Mouse (Mus musculus) thymus, postnatal 25 days (tissue): Measurements from ENCODE around the gene Ndufv2.
"Not testable (repeated sequence)": the region's sequence is repeated elsewhere in the genome, so short reads cannot be mapped to it uniquely, and the experiment has no call there.

Experiments used
- DNase-seq: peaks from one replicate; pipeline ENCODE4 v3.0.0; 2022

Gene Ndufv2

GRCm38 (mm10) chr17:66084486-66084885 lies 16.9 kb downstream of the Ndufv2 start:
- DNase-seq, result no peak

DNA sequence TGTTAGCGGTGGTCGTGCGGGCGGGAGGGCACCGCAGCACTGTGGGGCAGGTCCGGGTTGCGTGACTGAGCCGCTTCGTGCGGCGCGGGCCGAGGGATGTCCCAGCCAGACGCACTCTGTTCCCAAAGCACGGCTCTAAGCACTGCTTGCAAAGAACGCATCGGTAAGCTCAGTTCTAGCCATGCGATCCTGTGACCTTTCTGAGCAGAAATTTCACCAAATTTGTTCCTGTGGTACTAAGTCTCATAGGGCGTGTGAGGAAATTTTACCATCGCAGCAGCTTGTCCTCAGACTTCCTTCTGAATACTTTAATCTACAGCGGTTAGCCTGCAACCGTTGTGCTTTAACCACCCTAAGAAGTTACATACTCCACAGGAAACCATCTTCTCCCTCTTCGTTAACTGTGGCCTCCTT lies 23.9 kb downstream of the Ndufv2 start:
- DNase-seq, result no peak

- DNase-seq, result peak; percentile 95
These were observed 24.4 kb downstream of the Ndufv2 start, which contains the start of gene Ankrd12 for GRCm38 (mm10) chr17:66076934-66077333. Gene Ankrd12, minus strand, starts transcription at chr17:66077089.

- DNase-seq, result no peak
These were observed 25.0 kb downstream of the Ndufv2 start for GRCm38 (mm10) chr17:66076174-66076927.

DNA sequence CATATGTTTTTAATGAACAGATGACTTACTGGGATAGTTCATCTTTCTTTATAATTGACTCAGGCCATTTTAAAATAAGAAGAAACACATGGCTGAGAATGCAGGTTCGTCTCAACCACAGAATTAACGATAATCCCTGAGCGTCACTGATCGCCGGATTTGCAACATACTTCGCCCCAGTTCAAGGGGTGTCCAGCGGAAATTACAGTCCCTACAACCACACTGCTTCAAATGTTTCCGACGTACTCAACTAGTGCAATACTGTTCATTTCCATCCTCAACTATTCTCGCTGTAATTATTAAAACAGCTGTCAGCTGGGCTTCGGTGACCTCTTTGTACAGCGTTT lies 25.6 kb downstream of the Ndufv2 start:
- no peak for DNase-seq

DNA sequence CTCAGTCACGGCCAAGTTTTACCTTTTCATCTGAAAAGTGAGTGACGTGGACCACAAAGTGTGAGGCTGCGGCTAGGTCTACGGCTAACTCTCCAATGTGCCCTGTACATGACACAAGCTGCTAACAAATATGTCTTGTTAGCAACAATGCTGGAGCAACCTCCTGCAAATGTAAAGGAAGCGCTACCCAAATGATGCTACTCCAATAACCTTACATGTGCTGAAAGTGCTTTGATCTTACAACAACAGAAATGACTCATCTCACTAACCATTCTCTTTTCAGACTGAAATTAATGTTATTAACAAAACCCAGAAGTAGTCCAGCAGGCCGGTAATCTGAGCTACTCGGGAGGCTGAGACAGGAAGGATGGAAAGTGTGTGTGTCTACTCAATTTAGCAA lies 27.4 kb downstream of the Ndufv2 start:
- no peak for DNase-seq

DNA sequence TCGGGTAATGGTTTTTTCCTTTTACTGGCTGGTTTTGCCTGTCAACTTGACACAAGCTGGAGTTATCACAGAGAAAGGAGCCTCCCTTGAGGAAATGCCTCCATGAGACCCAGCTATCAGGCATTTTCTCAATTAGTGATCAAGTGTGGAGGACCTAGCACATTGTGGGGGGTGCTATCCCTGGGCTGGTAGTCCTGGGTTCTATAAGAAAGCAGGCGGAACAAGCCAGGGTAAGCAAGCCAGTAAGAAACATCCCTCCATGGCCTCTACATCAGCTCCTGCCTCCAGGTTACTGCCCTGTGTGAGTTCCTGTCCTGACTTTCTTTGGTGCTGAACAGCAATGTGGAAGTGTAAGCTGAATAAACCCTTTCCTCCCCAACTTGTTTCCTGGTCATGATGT lies 32.3 kb downstream of the Ndufv2 start:
- DNase-seq, result not testable (repeated sequence)

DNA sequence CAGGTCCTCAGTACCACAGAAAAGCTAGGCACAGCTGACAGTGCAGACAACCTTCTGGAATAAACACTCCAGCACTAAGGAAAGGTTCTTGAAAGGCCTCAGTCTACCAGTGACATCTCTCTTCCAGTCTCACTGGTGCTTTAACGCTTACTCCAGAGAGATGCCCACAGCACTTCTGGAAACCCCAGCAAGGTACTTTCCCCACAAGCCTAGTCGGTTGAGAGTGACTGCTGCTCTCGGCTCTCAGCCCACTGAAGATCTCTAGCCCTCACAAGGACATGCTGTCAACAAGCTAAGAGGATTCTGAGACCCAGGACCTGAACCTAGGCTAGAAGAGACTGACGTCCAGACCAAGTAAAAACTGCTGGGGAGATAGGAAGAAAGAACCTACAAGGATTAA lies 36.2 kb downstream of the Ndufv2 start:
- no peak for DNase-seq

- peak; percentile 11 for DNase-seq
These were observed 40.0 kb downstream of the Ndufv2 start for GRCm38 (mm10) chr17:66061241-66061938.

- DNase-seq, result no peak
These were observed 43.2 kb downstream of the Ndufv2 start for GRCm38 (mm10) chr17:66058160-66058559.

DNA sequence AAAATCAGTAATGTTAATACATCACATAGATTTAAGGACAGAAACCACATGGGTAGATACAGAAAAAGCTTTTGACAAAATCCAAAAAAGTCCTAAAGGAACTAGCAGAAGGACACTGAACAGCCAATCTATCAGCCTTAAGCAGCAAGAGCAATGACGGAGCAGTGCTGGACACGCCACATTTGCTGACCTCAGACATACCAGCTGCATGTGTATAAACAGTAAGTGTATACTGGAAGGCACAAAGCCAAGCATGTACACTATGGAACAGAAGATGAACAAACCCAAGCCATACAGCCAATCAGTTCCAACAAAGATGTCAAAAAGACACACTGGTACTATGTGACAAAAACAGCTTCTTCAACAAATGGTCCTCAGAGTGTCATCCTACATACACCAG lies 44.2 kb downstream of the Ndufv2 start:
- DNase-seq, result no peak

DNA sequence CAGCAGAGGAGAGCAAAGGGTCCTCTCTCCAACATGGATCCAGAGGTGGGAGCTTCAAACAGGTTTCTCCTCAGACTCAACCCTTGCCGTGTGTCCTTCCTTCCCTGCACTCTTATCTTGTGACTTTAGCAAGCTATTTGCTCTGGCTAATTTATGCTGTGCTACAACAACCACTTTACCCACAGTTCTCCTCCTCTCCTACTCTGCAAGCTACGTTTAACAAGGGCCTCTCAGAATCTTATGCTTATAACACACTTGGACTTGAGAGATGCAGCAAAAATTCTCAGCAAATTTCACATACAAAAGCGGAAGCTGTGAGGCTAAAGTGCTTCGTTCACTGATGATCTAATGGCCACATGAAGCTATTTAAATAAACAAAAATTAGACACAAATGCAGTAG lies 48.0 kb downstream of the Ndufv2 start:
- DNase-seq, result no peak

- no peak for DNase-seq
These were observed 52.6 kb downstream of the Ndufv2 start for GRCm38 (mm10) chr17:66048795-66049194.

DNA sequence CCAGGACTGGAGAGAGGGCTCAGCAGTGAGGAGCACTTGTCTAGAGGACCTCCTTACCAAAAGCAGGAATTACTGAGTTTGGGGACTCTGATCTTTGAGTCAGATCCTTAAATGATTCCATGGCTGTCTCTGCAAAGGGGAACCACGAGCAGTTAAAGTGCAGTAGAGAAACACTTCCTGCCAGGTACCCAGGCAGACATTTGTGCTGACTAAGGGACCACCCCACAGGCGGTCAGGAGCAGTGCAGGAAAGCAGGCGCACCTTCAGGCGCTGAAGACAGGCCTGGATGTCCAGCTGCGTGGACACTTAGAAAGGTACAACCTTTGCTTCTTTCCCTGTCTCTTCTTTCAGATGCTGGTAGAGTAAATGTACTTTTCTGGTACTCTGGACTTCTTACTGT lies 53.2 kb downstream of the Ndufv2 start:
- no peak for DNase-seq

DNA sequence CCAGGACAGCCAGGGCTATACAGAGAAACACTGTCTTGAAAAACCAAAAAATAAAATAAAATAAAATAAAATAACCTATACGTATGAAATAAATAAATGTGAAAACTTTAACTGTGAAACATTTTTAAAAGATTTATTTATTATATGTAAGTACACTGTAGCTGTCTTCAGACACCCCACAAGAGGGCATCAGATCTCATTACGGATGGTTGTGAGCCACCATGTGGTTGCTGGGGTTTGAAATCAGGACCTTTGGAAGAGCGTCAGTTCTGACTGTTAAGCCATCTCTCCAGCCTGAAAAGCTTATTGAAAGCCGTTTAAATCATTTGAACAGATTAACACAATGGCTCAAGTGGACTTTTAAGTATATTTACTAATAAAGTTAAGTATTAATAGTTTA lies 57.7 kb downstream of the Ndufv2 start:
- not testable (repeated sequence) for DNase-seq

DNA sequence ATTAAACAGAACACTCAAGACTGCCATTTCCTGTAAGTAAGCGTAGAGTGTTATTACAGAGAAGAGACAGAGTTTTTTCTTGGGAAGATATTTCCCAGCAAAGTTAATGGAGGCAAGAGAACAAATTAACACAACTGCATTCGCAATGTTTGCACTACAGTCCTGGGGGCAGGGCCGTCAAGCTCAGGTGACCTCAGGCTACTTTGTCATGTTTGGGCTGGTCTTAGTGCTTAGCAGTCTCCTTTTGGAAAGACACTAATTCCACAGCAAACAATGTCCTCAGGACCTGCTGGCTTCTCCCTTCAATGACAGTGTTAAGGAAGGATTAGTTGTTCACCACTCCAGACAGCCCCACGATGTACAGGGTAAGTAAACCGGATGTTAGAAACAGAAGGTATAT lies 60.3 kb downstream of the Ndufv2 start:
- DNase-seq, result no peak

GRCm38 (mm10) chr17:66033239-66033638 lies 68.1 kb downstream of the Ndufv2 start:
- no peak for DNase-seq

- DNase-seq, result no peak
These were observed 69.4 kb downstream of the Ndufv2 start for GRCm38 (mm10) chr17:66031991-66032390.
